In genomic region chr10:114137095-114137494, GRCm38 (mm10) we compare ENCODE assay signal across 31 mouse cellular contexts.
DNase-seq lines count a peak whose midpoint lies in the region; ATAC-seq lines count a peak whose summit lies in the region.
"Had no signal": no experiment of that assay in that cellular context is flagged by ENCODE, and none has a peak within 500 bp of the region (broad histone marks: within the 10 kb centered on the region; RNA-seq: fewer than 3 reads in every experiment).

No protein-coding gene starts in this region.

- H3K4me1 ChIP-seq in midbrain, embryonic 11.5 days (ENCODE audit: control insufficient read depth, insufficient read depth, low read length), result no peaks in the 10 kb centered on the region
- H3K4me1 ChIP-seq in midbrain, embryonic 10.5 days, result no peaks in the 10 kb centered on the region
- H3K4me1 ChIP-seq in neural tube, embryonic 12.5 days, result no peaks in the 10 kb centered on the region
- no peaks in the 10 kb centered on the region for H3K4me1 ChIP-seq in neural tube, embryonic 15.5 days
- H3K4me1 ChIP-seq: embryonic facial prominence, embryonic 10.5 days; embryonic facial prominence, embryonic 13.5 days; forebrain, embryonic 12.5 days; forebrain, embryonic 15.5 days; heart, embryonic 12.5 days; heart, embryonic 15.5 days; hindbrain, embryonic 13.5 days had no signal

- no peaks in the 10 kb centered on the region for H3K27me3 ChIP-seq in midbrain, embryonic 11.5 days (ENCODE audit: control insufficient read depth, insufficient read depth, low read length)
- H3K27me3 ChIP-seq in midbrain, embryonic 10.5 days (ENCODE audit: low read depth, poor library complexity, severe bottlenecking), result no peaks in the 10 kb centered on the region
- H3K27me3 ChIP-seq in neural tube, embryonic 12.5 days (replicated peaks), result no peaks in the 10 kb centered on the region
- H3K27me3 ChIP-seq in neural tube, embryonic 15.5 days (replicated peaks), result no peaks in the 10 kb centered on the region
- H3K27me3 ChIP-seq: CH12.LX; embryonic facial prominence, embryonic 13.5 days; forebrain, embryonic 12.5 days; forebrain, embryonic 15.5 days; heart, embryonic 12.5 days; heart, embryonic 15.5 days; hindbrain, embryonic 13.5 days; Patski had no signal

- no peak overlapping the region for H3K4me3 ChIP-seq in midbrain, embryonic 11.5 days (ENCODE audit: low read depth, low read length)
- H3K4me3 ChIP-seq in midbrain, embryonic 10.5 days, result no peak overlapping the region
- no peak overlapping the region for H3K4me3 ChIP-seq in neural tube, embryonic 12.5 days
- no peak overlapping the region for H3K4me3 ChIP-seq in neural tube, embryonic 15.5 days (replicated peaks)
- H3K4me3 ChIP-seq: embryonic facial prominence, embryonic 10.5 days; embryonic facial prominence, embryonic 13.5 days; erythroblast, embryonic 14.5 days; forebrain, embryonic 12.5 days; forebrain, embryonic 15.5 days; heart, embryonic 12.5 days; heart, embryonic 15.5 days; hindbrain, embryonic 13.5 days had no signal

- ATAC-seq in midbrain, embryonic 11.5 days (ENCODE audit: low FRiP score), result 0 out of 2 replicates have a peak, but pooled peaks have one; percentile 63
- peak; percentile 66 for ATAC-seq in neural tube, embryonic 12.5 days (ENCODE audit: low FRiP score, low read depth)
- no peak for ATAC-seq in neural tube, embryonic 15.5 days (ENCODE audit: low FRiP score)
- ATAC-seq: forebrain, embryonic 15.5 days; hindbrain, postnatal 0 days; inflammation-experienced regulatory T-cells, adult 6 months; Patski had no signal

- peak; percentile 14 for DNase-seq in embryo, embryonic 11 days
- DNase-seq in embryo, embryonic 9.5 days (ENCODE audit: extremely low spot score), result no peak
- DNase-seq in midbrain, embryonic 11.5 days (ENCODE audit: low spot score, missing footprints), result no peak
- no peak for DNase-seq in midbrain, embryonic 10.5 days (ENCODE audit: low spot score)
- DNase-seq in mesoderm, embryonic 11.5 days (ENCODE audit: low read depth, low spot score), result peak; percentile 37
- DNase-seq: adrenal gland, postnatal 10 days; adrenal gland, postnatal 36 days; B cell, adult 2 months; cerebellum, adult 11 months; cerebellum, adult 2 months; cerebellum, adult 9-11 months; cerebellum, postnatal 25 days; gastrocnemius, postnatal 25 days; heart, adult 18-20 months; heart, postnatal 10 days; heart, postnatal 36 days had no signal

- H3K9me3 ChIP-seq in midbrain, embryonic 11.5 days (ENCODE audit: control insufficient read depth, low read length), result no peaks in the 10 kb centered on the region
- H3K9me3 ChIP-seq in midbrain, embryonic 10.5 days (replicated peaks), result no peaks in the 10 kb centered on the region
- H3K9me3 ChIP-seq in neural tube, embryonic 12.5 days, result no peaks in the 10 kb centered on the region
- H3K9me3 ChIP-seq in neural tube, embryonic 15.5 days (replicated peaks), result no peaks in the 10 kb centered on the region
- H3K9me3 ChIP-seq: embryonic facial prominence, embryonic 10.5 days; embryonic facial prominence, embryonic 13.5 days; forebrain, embryonic 12.5 days; forebrain, embryonic 15.5 days; heart, embryonic 12.5 days; heart, embryonic 15.5 days; hindbrain, embryonic 13.5 days had no signal

- H3K36me3 ChIP-seq in midbrain, embryonic 11.5 days (ENCODE audit: control insufficient read depth, insufficient read depth, low read length), result no peaks in the 10 kb centered on the region
- H3K36me3 ChIP-seq in midbrain, embryonic 10.5 days, result no peaks in the 10 kb centered on the region
- no peaks in the 10 kb centered on the region for H3K36me3 ChIP-seq in neural tube, embryonic 12.5 days
- H3K36me3 ChIP-seq in neural tube, embryonic 15.5 days, result no peaks in the 10 kb centered on the region
- H3K36me3 ChIP-seq: embryonic facial prominence, embryonic 10.5 days; embryonic facial prominence, embryonic 13.5 days; forebrain, embryonic 12.5 days; forebrain, embryonic 15.5 days; G1E; heart, embryonic 12.5 days; heart, embryonic 15.5 days; hindbrain, embryonic 13.5 days had no signal

- WGBS in midbrain, embryonic 11.5 days, result 61% methylated on average over 1 of the region's 1 CpGs
- WGBS in midbrain, embryonic 10.5 days, result 67% methylated on average over 1 of the region's 1 CpGs
- WGBS in neural tube, embryonic 12.5 days, result 39% methylated on average over 1 of the region's 1 CpGs
- 60% methylated on average over 1 of the region's 1 CpGs for WGBS in neural tube, embryonic 15.5 days

- H3K27ac ChIP-seq in midbrain, embryonic 11.5 days (ENCODE audit: low read depth, low read length), result no peak overlapping the region
- no peak overlapping the region for H3K27ac ChIP-seq in midbrain, embryonic 10.5 days (replicated peaks)
- H3K27ac ChIP-seq in neural tube, embryonic 12.5 days, result no peak overlapping the region
- no peak overlapping the region for H3K27ac ChIP-seq in neural tube, embryonic 15.5 days (replicated peaks)
- H3K27ac ChIP-seq: embryonic facial prominence, embryonic 10.5 days; embryonic facial prominence, embryonic 13.5 days; forebrain, embryonic 12.5 days; forebrain, embryonic 15.5 days; heart, embryonic 15.5 days; hindbrain, embryonic 13.5 days; hindbrain, postnatal 0 days had no signal

- H3K4me2 ChIP-seq in midbrain, embryonic 11.5 days, result no peak overlapping the region
- H3K4me2 ChIP-seq in neural tube, embryonic 12.5 days (replicated peaks), result no peak overlapping the region
- no peak overlapping the region for H3K4me2 ChIP-seq in neural tube, embryonic 15.5 days
- H3K4me2 ChIP-seq: embryonic facial prominence, embryonic 13.5 days; forebrain, embryonic 12.5 days; forebrain, embryonic 15.5 days; heart, embryonic 12.5 days; heart, embryonic 15.5 days; hindbrain, embryonic 13.5 days had no signal

- no peak overlapping the region for H3K9ac ChIP-seq in midbrain, embryonic 11.5 days (ENCODE audit: low read length)
- no peak overlapping the region for H3K9ac ChIP-seq in neural tube, embryonic 12.5 days
- no peak overlapping the region for H3K9ac ChIP-seq in neural tube, embryonic 15.5 days (replicated peaks)
- H3K9ac ChIP-seq: embryonic facial prominence, embryonic 13.5 days; forebrain, embryonic 12.5 days; forebrain, embryonic 15.5 days; heart, embryonic 12.5 days; heart, embryonic 15.5 days; hindbrain, embryonic 13.5 days had no signal

Comparison
In these comparisons a context has a peak if more than half of its experiments do, and no peak if none do; other contexts are left out.
1. DNase-seq: peak in embryo, embryonic 11 days (single experiment) and mesoderm, embryonic 11.5 days (single experiment); none in embryo, embryonic 9.5 days (single experiment), midbrain, embryonic 11.5 days (single experiment) and midbrain, embryonic 10.5 days (single experiment).